Mouse (Mus musculus): ENCODE data around the gene Hist1h2bh. TPM values are rescaled to one million over a fixed set of nuclear protein-coding genes. Genes with fewer than 3 reads are reported as not detected.
A peak's percentile ranks its signal among the peaks of the same experiment; 100 is the strongest.
"Not testable (repeated sequence)": the region's sequence is repeated elsewhere in the genome, so short reads cannot be mapped to it uniquely, and the experiment has no call there.

The Hist1h2bh gene
- polyA plus RNA-seq, 1 experiment: 4.2 TPM

DNA sequence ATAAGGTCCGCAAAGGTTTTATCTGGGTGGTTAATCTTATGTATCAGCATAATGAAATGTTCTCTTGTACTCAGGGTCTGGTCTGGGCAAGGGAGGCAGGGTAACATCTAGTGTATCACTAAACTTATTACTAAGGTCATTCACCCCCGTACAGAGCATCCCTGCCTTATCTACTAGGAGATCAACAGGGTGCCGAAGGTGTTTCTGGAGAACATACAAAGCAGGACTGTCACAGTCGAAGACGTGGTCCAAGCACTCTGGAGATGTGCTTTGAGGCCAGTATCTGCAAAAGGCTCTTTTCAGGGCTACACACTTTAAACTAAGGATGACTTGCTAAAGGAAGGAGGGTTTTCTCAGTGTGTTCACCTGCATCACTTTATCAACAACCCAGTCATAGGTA, 3.5 kb upstream of the Hist1h2bh start:
- H3K9ac ChIP-seq (ENCODE audit: low read depth, poor library complexity, severe bottlenecking): no peak overlapping the region
- no peak for TF ChIP-seq EP300 (IDR thresholded peaks at IDR 0.05; ENCODE audit: insufficient read depth, low read depth, low read length)
- no peak for TF ChIP-seq POLR2A (IDR thresholded peaks at IDR 0.05; ENCODE audit: insufficient read depth, low read length)
- TF ChIP-seq CTCF (IDR thresholded peaks at IDR 0.05; ENCODE audit: low read depth, low read length): no peak
- H3K27me3 ChIP-seq (ENCODE audit: control insufficient read depth, insufficient read depth, low read length, poor library complexity, severe bottlenecking): no peaks in the 10 kb centered on the region
- no peak overlapping the region for H3K4me3 ChIP-seq (ENCODE audit: low read depth, low read length)
- H3K27ac ChIP-seq (ENCODE audit: insufficient read depth, low read length): no peak overlapping the region
- H3K4me1 ChIP-seq (ENCODE audit: control insufficient read depth, insufficient read depth, low read length): no peaks in the 10 kb centered on the region
- no peaks in the 10 kb centered on the region for H3K9me3 ChIP-seq (replicated peaks; ENCODE audit: control insufficient read depth, insufficient read depth, low read length, poor library complexity, severe bottlenecking)
- no peaks in the 10 kb centered on the region for H3K36me3 ChIP-seq (ENCODE audit: control insufficient read depth, insufficient read depth, low read length, poor library complexity, severe bottlenecking)

DNA sequence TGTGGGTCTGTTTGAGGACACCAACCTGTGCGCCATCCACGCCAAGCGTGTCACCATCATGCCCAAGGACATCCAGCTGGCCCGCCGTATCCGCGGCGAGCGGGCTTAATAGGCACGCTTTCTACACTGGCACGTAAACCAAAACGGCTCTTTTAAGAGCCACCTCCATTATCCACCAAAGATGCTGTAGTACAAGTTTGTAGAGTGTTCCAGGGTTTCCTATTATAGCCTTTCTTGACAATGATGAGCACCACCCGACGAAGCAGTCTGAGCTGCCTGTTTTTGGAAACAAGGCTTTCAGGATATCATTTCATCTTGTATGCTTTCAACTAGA, 1.6 kb upstream of the Hist1h2bh start:
- H3K4me3 ChIP-seq (ENCODE audit: low read depth, low read length): peak overlapping the region; percentile 42
- H3K9ac ChIP-seq (ENCODE audit: low read depth, poor library complexity, severe bottlenecking): peak overlapping the region; percentile 84
- H3K9me3 ChIP-seq (replicated peaks; ENCODE audit: control insufficient read depth, insufficient read depth, low read length, poor library complexity, severe bottlenecking); H3K4me1 ChIP-seq (ENCODE audit: control insufficient read depth, insufficient read depth, low read length); H3K27me3 ChIP-seq (ENCODE audit: control insufficient read depth, insufficient read depth, low read length, poor library complexity, severe bottlenecking); H3K36me3 ChIP-seq (ENCODE audit: control insufficient read depth, insufficient read depth, low read length, poor library complexity, severe bottlenecking): not testable (repeated sequence)
- peak overlapping the region; percentile 38 for H3K27ac ChIP-seq (ENCODE audit: insufficient read depth, low read length)

GRCm38 (mm10) chr13:23543965-23544786, 984 bp upstream of the Hist1h2bh start, which contains the start of gene Hist1h3f:
Gene Hist1h3f (plus strand): TSS chr13:23544052.
- H3K27ac ChIP-seq (ENCODE audit: insufficient read depth, low read length): peak within 1 kb of the TSS; percentile 75

GRCm38 (mm10) chr13:23542225-23542980, 789 bp downstream of the Hist1h2bh start:
- H3K27ac ChIP-seq (ENCODE audit: insufficient read depth, low read length): peak overlapping the region; percentile 75
- not testable (repeated sequence) for H3K9me3 ChIP-seq (replicated peaks; ENCODE audit: control insufficient read depth, insufficient read depth, low read length, poor library complexity, severe bottlenecking); H3K36me3 ChIP-seq (ENCODE audit: control insufficient read depth, insufficient read depth, low read length, poor library complexity, severe bottlenecking); H3K27me3 ChIP-seq (ENCODE audit: control insufficient read depth, insufficient read depth, low read length, poor library complexity, severe bottlenecking); H3K4me1 ChIP-seq (ENCODE audit: control insufficient read depth, insufficient read depth, low read length)
- peak overlapping the region; percentile 69 for H3K9ac ChIP-seq (ENCODE audit: low read depth, poor library complexity, severe bottlenecking)
- peak overlapping the region; percentile 88 for H3K4me3 ChIP-seq (ENCODE audit: low read depth, low read length)

More at GRCm38 (mm10) chr13:23543965-23544786, 984 bp upstream of the Hist1h2bh start, which contains the start of gene Hist1h3f:
- Histone ChIP-seq H3K9ac (ENCODE audit: low read depth, poor library complexity, severe bottlenecking) (peak within 1 kb of the TSS; percentile 84), H3K9me3 (replicated peaks; ENCODE audit: control insufficient read depth, insufficient read depth, low read length, poor library complexity, severe bottlenecking) (no peaks in the 10 kb centered on the region), H3K4me3 (ENCODE audit: low read depth, low read length) (peak within 1 kb of the TSS; percentile 88), H3K36me3 (ENCODE audit: control insufficient read depth, insufficient read depth, low read length, poor library complexity, severe bottlenecking) (no peaks in the 10 kb centered on the region), H3K4me1 (ENCODE audit: control insufficient read depth, insufficient read depth, low read length) (peaks cover under 1% of the 10 kb centered on the region), H3K27me3 (ENCODE audit: control insufficient read depth, insufficient read depth, low read length, poor library complexity, severe bottlenecking) (no peaks in the 10 kb centered on the region)
- TF ChIP-seq EP300 (IDR thresholded peaks at IDR 0.05; ENCODE audit: insufficient read depth, low read depth, low read length) (0 out of 2 replicates have a peak, but pooled peaks have one; percentile 6), POLR2A (IDR thresholded peaks at IDR 0.05; ENCODE audit: insufficient read depth, low read length) (peak; percentile 86), CTCF (IDR thresholded peaks at IDR 0.05; ENCODE audit: low read depth, low read length) (no peak)

DNA sequence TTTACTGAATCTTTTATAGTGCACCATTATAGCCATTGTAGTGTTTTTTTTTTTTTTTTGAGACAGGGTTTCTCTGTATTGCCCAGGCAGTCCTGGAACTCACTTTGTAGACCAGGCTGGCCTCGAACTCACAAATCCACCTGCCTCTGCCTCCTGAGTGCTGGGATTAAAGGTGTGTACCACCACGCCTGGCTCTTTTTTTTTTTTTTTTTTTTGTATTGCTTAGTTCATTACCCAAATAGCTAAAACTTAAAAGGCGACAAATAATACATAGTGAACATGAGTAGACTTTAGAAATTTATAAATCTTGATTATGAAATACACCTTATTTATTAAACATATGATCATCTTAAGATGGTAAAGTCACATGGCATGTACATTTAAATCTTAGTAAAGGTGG, 1.7 kb downstream of the Hist1h2bh start:
- Histone ChIP-seq H3K4me1 (ENCODE audit: control insufficient read depth, insufficient read depth, low read length) (peaks cover 1% of the 10 kb centered on the region), H3K4me3 (ENCODE audit: low read depth, low read length) (no peak overlapping the region), H3K9ac (ENCODE audit: low read depth, poor library complexity, severe bottlenecking) (no peak overlapping the region), H3K27ac (ENCODE audit: insufficient read depth, low read length) (no peak overlapping the region), H3K36me3 (ENCODE audit: control insufficient read depth, insufficient read depth, low read length, poor library complexity, severe bottlenecking) (no peaks in the 10 kb centered on the region), H3K27me3 (ENCODE audit: control insufficient read depth, insufficient read depth, low read length, poor library complexity, severe bottlenecking) (no peaks in the 10 kb centered on the region), H3K9me3 (replicated peaks; ENCODE audit: control insufficient read depth, insufficient read depth, low read length, poor library complexity, severe bottlenecking) (no peaks in the 10 kb centered on the region)
- no peak for TF ChIP-seq CTCF (IDR thresholded peaks at IDR 0.05; ENCODE audit: low read depth, low read length)
- TF ChIP-seq EP300 (IDR thresholded peaks at IDR 0.05; ENCODE audit: insufficient read depth, low read depth, low read length): no peak
- no peak for TF ChIP-seq POLR2A (IDR thresholded peaks at IDR 0.05; ENCODE audit: insufficient read depth, low read length)

- not testable (repeated sequence) for H3K4me3 ChIP-seq (ENCODE audit: low read depth, low read length); H3K4me1 ChIP-seq (ENCODE audit: control insufficient read depth, insufficient read depth, low read length); H3K9ac ChIP-seq (ENCODE audit: low read depth, poor library complexity, severe bottlenecking); H3K36me3 ChIP-seq (ENCODE audit: control insufficient read depth, insufficient read depth, low read length, poor library complexity, severe bottlenecking); H3K27me3 ChIP-seq (ENCODE audit: control insufficient read depth, insufficient read depth, low read length, poor library complexity, severe bottlenecking); H3K9me3 ChIP-seq (replicated peaks; ENCODE audit: control insufficient read depth, insufficient read depth, low read length, poor library complexity, severe bottlenecking); H3K27ac ChIP-seq (ENCODE audit: insufficient read depth, low read length)
Measured at GRCm38 (mm10) chr13:23539821-23540220, 3.4 kb downstream of the Hist1h2bh start.
